8 mouse cellular contexts compared by ENCODE assay signal in genomic region chr16:24392651-24393555, GRCm38 (mm10). TPM values are rescaled to one million over a fixed set of nuclear protein-coding genes. Genes with fewer than 3 reads are reported as not detected.
A peak's percentile ranks its signal among the peaks of the same experiment; 100 is the strongest.
DNase-seq lines count a peak whose midpoint lies in the region; ATAC-seq and TF ChIP-seq lines count a peak whose summit lies in the region.

Lpp (plus strand) TSS chr16:24393507.

- peak within 1 kb of the TSS; percentile 90 for H3K9ac ChIP-seq in heart, embryonic 16.5 days (ENCODE audit: low read length)
- peak within 1 kb of the TSS; percentile 58 for H3K9ac ChIP-seq in liver, embryonic 15.5 days
- peak within 1 kb of the TSS; percentile 98 for H3K9ac ChIP-seq in stomach, embryonic 16.5 days (ENCODE audit: low read length)

- no peak for TF ChIP-seq CTCF in embryonic fibroblast, embryonic 13.5 days (IDR thresholded peaks at IDR 0.05; ENCODE audit: borderline replicate concordance, insufficient read depth, low read length)

- no peaks in the 10 kb centered on the region for H3K36me3 ChIP-seq in heart, embryonic 16.5 days (ENCODE audit: control insufficient read depth, insufficient read depth)
- H3K36me3 ChIP-seq in liver, embryonic 15.5 days (replicated peaks) = no peaks in the 10 kb centered on the region
- H3K36me3 ChIP-seq in stomach, embryonic 16.5 days (ENCODE audit: control insufficient read depth, insufficient read depth, low read length) = no peaks in the 10 kb centered on the region

- no peaks in the 10 kb centered on the region for H3K27me3 ChIP-seq in heart, embryonic 16.5 days (ENCODE audit: control insufficient read depth, insufficient read depth, low read length)
- H3K27me3 ChIP-seq in liver, embryonic 15.5 days = peaks cover 36% of the 10 kb centered on the region
- no peaks in the 10 kb centered on the region for H3K27me3 ChIP-seq in stomach, embryonic 16.5 days (ENCODE audit: control insufficient read depth, insufficient read depth, low read length)

- TF ChIP-seq POLR2A in embryonic fibroblast, embryonic 13.5 days (IDR thresholded peaks at IDR 0.05; ENCODE audit: low read depth, low read length) = peak; percentile 58

- no peaks in the 10 kb centered on the region for H3K9me3 ChIP-seq in heart, embryonic 16.5 days (replicated peaks; ENCODE audit: control insufficient read depth, low read length)
- H3K9me3 ChIP-seq in liver, embryonic 15.5 days (replicated peaks) = no peaks in the 10 kb centered on the region
- 0 out of 2 replicates have a peak, but pooled peaks cover 1% of the 10 kb centered on the region for H3K9me3 ChIP-seq in stomach, embryonic 16.5 days (replicated peaks; ENCODE audit: control insufficient read depth, low read length)

- DNase-seq in 416B (ENCODE audit: low read depth) = peak; percentile 87
- DNase-seq in adrenal gland, postnatal 25 days = peak; percentile 77
- DNase-seq in kidney, postnatal 10 days = peak; percentile 89
- DNase-seq in natural killer cell, adult 2 months (ENCODE audit: low spot score in 2 of 2) = peak; percentile 30 to 38

- H3K4me3 ChIP-seq in embryonic fibroblast, embryonic 13.5 days (ENCODE audit: insufficient read depth, low read length) = peak within 1 kb of the TSS; percentile 54
- H3K4me3 ChIP-seq in heart, embryonic 16.5 days (ENCODE audit: low read length) = peak within 1 kb of the TSS; percentile 86
- peak within 1 kb of the TSS; percentile 65 for H3K4me3 ChIP-seq in liver, embryonic 15.5 days (replicated peaks)
- peak within 1 kb of the TSS; percentile 85 for H3K4me3 ChIP-seq in stomach, embryonic 16.5 days (replicated peaks; ENCODE audit: low read length)

- H3K27ac ChIP-seq in embryonic fibroblast, embryonic 13.5 days (ENCODE audit: insufficient read depth, low read length) = peak within 1 kb of the TSS; percentile 99
- peak within 1 kb of the TSS; percentile 97 for H3K27ac ChIP-seq in heart, embryonic 16.5 days (ENCODE audit: low read length)
- H3K27ac ChIP-seq in liver, embryonic 15.5 days (replicated peaks) = peak within 1 kb of the TSS; percentile 89
- peak within 1 kb of the TSS; percentile 99 for H3K27ac ChIP-seq in stomach, embryonic 16.5 days (ENCODE audit: low read length)

- H3K4me1 ChIP-seq in embryonic fibroblast, embryonic 13.5 days (ENCODE audit: control insufficient read depth, insufficient read depth, low read length) = peaks cover 18% of the 10 kb centered on the region
- peaks cover 32% of the 10 kb centered on the region for H3K4me1 ChIP-seq in heart, embryonic 16.5 days (ENCODE audit: control insufficient read depth, insufficient read depth, low read length)
- peaks cover 17% of the 10 kb centered on the region; the same call in 1 of the 2 replicates for H3K4me1 ChIP-seq in liver, embryonic 15.5 days (replicated peaks)
- peaks cover 26% of the 10 kb centered on the region for H3K4me1 ChIP-seq in stomach, embryonic 16.5 days (ENCODE audit: control insufficient read depth, insufficient read depth, low read length)

- peak; percentile 84 for ATAC-seq in heart, embryonic 16.5 days (replicated peaks; ENCODE audit: extremely low read depth, insufficient read depth, low FRiP score)
- ATAC-seq in liver, embryonic 15.5 days (ENCODE audit: insufficient read depth) = peak; percentile 76
- ATAC-seq in stomach, embryonic 16.5 days (ENCODE audit: insufficient read depth, low FRiP score) = peak; percentile 87

- peak within 1 kb of the TSS; percentile 83 for H3K4me2 ChIP-seq in heart, embryonic 16.5 days (ENCODE audit: low read depth, low read length)
- peak within 1 kb of the TSS; percentile 67 for H3K4me2 ChIP-seq in liver, embryonic 15.5 days
- H3K4me2 ChIP-seq in stomach, embryonic 16.5 days (ENCODE audit: low read depth, low read length) = peak within 1 kb of the TSS; percentile 71

- 2% methylated on average over 42 of the region's 42 CpGs for WGBS in heart, embryonic 16.5 days
- 3% methylated on average over 42 of the region's 42 CpGs for WGBS in liver, embryonic 15.5 days (ENCODE audit: insufficient replicate concordance)
- 2% methylated on average over 42 of the region's 42 CpGs for WGBS in stomach, embryonic 16.5 days

RNA-seq across cellular contexts. Expression of gene Lpp, which starts in this region (rescaled TPM):
- total RNA-seq in adrenal gland, postnatal 25 days (2021) = 81.9 and 103 TPM in 2 replicates
- 256 and 360 TPM in 2 replicates for polyA plus RNA-seq in embryonic fibroblast, embryonic 13.5 days (2011; ENCODE audit: insufficient read length, low read depth, missing spikeins)
- 42.6 and 46.2 TPM in 2 replicates for polyA plus RNA-seq in heart, embryonic 16.5 days (2015; fragmentation: Nextera tagmentation; extraction: Ambion mirVana)
- 7.2 and 8.8 TPM in 2 replicates for polyA plus RNA-seq in liver, embryonic 15.5 days (2015; fragmentation: Nextera tagmentation; extraction: Ambion mirVana)
- polyA plus RNA-seq in stomach, embryonic 16.5 days (2015; fragmentation: Nextera tagmentation; extraction: Ambion mirVana) = 79.4 and 89.8 TPM in 2 replicates

Comparison
In these comparisons a context has a peak if more than half of its experiments do, and no peak if none do; other contexts are left out.
1. Peak in every context shown above with its lines: DNase-seq, ATAC-seq, H3K4me3 ChIP-seq and H3K27ac ChIP-seq.
2. DNase-seq: peak in every context shown above with its lines; median percentile 89 in kidney, postnatal 10 days; 87 in 416B; 77 in adrenal gland, postnatal 25 days; 34 in natural killer cell, adult 2 months.